Mouse (Mus musculus) subcutaneous adipose tissue, adult 2 months (tissue): ENCODE measurements around the gene Tcl1b1. TPM values are rescaled to one million over a fixed set of nuclear protein-coding genes. Genes with fewer than 3 reads are reported as not detected.

Experiments
- polyA plus RNA-seq: library from polyadenylated mRNA; depleted of rRNA; stranded (reverse); fragments of >200 nt; gene quantifications from 2 replicates; pipeline ENCODE4 v1.2.3, GENCODE M21; 2012; ENCODE audit warnings: low replicate concordance; rRNA removed

The Tcl1b1 gene
- not detected in 2 replicates for polyA plus RNA-seq

GRCm38 (mm10) chr12:105159390-105159789, at the start of gene Tcl1b1:
Gene Tcl1b1 (plus strand): TSS chr12:105159690.

GRCm38 (mm10) chr12:105145714-105146113, 13.8 kb upstream of the Tcl1b1 start, which contains the start of gene Tcl1b2:
Gene Tcl1b2 (plus strand): TSS chr12:105146014.

GRCm38 (mm10) chr12:105176044-105176443, 16.6 kb downstream of the Tcl1b1 start, which contains the start of gene Tcl1b5:
Gene Tcl1b5 (plus strand): TSS chr12:105176344.

GRCm38 (mm10) chr12:105190743-105191142, 31.3 kb downstream of the Tcl1b1 start, which contains the start of gene Tcl1b3:
Gene Tcl1b3 (plus strand): TSS chr12:105191043.

GRCm38 (mm10) chr12:105201657-105202056, 42.2 kb downstream of the Tcl1b1 start, which contains the start of gene Tcl1b4:
Gene Tcl1b4 (plus strand): TSS chr12:105201957.

Other genes with a start within 250 kb of the Tcl1b1 start
- 6.2 and 6.6 TPM in 2 replicates for gene Syne3, start 149.9 kb upstream of the Tcl1b1 start, polyA plus RNA-seq
- gene Glrx5, start 127.0 kb upstream of the Tcl1b1 start, polyA plus RNA-seq, result 97.1 and 129 TPM in 2 replicates
- not detected in 2 replicates for gene Tcl1b2, start 13.7 kb upstream of the Tcl1b1 start, polyA plus RNA-seq
- not detected in 2 replicates for gene Tcl1b5, start 16.7 kb downstream of the Tcl1b1 start, polyA plus RNA-seq
- not detected in 2 replicates for gene Tcl1b3, start 31.4 kb downstream of the Tcl1b1 start, polyA plus RNA-seq
- gene Tcl1b4, start 42.3 kb downstream of the Tcl1b1 start, polyA plus RNA-seq, result not detected in 2 replicates
- gene Tcl1, start 63.1 kb downstream of the Tcl1b1 start, polyA plus RNA-seq, result not detected in 2 replicates
- not detected in 2 replicates for gene Tunar, start 174.2 kb downstream of the Tcl1b1 start, polyA plus RNA-seq